Mouse (Mus musculus) hindbrain, embryonic 13.5 days (tissue): ENCODE data around the gene Scel. TPM values are rescaled to one million over a fixed set of nuclear protein-coding genes. Genes with fewer than 3 reads are reported as not detected.
A peak's percentile ranks its signal among the peaks of the same experiment; 100 is the strongest.

Experiments used
- ATAC-seq: fragments of 200-750 bp; cut with Nextera tagmentation; 2 replicates; pipeline ENCODE4 v1.8.0; 2017; ENCODE audit warnings: moderate TSS enrichment; ENCODE audit not compliant: low FRiP score
- H3K27ac ChIP-seq: fragments of 300-500 bp; sonication (generic); 2 replicates; pipeline ENCODE4 v1.5.1; 2015; ENCODE audit warnings: inconsistent platforms, mild to moderate bottlenecking, moderate library complexity
- H3K27me3 ChIP-seq: fragments of 300-500 bp; sonication (generic); 2 replicates; pipeline ENCODE4 v1.6.1; 2015; ENCODE audit warnings: mild to moderate bottlenecking, inconsistent platforms
- H3K36me3 ChIP-seq: fragments of 300-500 bp; sonication (generic); 2 replicates; pipeline ENCODE4 v1.6.1; 2015; ENCODE audit warnings: mild to moderate bottlenecking, inconsistent platforms
- H3K4me1 ChIP-seq: fragments of 300-500 bp; sonication (generic); replicated peaks from 2 replicates; pipeline ENCODE4 v1.6.1; 2015; ENCODE audit warnings: inconsistent platforms
- H3K4me2 ChIP-seq: fragments of 300-500 bp; sonication (generic); 2 replicates; pipeline ENCODE4 v1.6.1; 2015; ENCODE audit warnings: inconsistent platforms, mild to moderate bottlenecking, moderate library complexity
- H3K4me3 ChIP-seq: fragments of 300-500 bp; sonication (generic); 2 replicates; pipeline ENCODE4 v1.5.1; 2015; ENCODE audit warnings: mild to moderate bottlenecking, inconsistent platforms
- H3K9ac ChIP-seq: fragments of 300-500 bp; sonication (generic); 2 replicates; pipeline ENCODE4 v1.6.1; 2015; ENCODE audit warnings: mild to moderate bottlenecking, inconsistent platforms
- H3K9me3 ChIP-seq: fragments of 300-500 bp; sonication (generic); 2 replicates; pipeline ENCODE4 v1.6.1; 2016; ENCODE audit warnings: inconsistent platforms
- WGBS: fragments of 180-500 bp; shearing (Covaris S2); methylation state at CpG from one replicate; pipeline ENCODE4 v1.1.7; 2015; 5-methylcytosine and 5-hydroxymethylcytosine counted together
- polyA plus RNA-seq: library from polyadenylated mRNA; unstranded; fragments of >200 nt; fragmentation: Nextera tagmentation; extraction: Ambion mirVana; gene quantifications from 2 replicates; pipeline ENCODE4 v1.2.1, GENCODE M21; 2015

The Scel gene
- polyA plus RNA-seq, 1 experiment from 2014 or later, result 0.16 TPM

GRCm38 (mm10) chr14:103550921-103551320 is 37.8 kb downstream of the Scel start:
- no peaks in the 10 kb centered on the region for H3K36me3 ChIP-seq
- no peaks in the 10 kb centered on the region for H3K27me3 ChIP-seq
- peaks cover 16% of the 10 kb centered on the region; the same call in 1 of the 2 replicates for H3K4me1 ChIP-seq
- 81% methylated on average over 10 of the region's 10 CpGs for WGBS
- H3K4me2 ChIP-seq, result no peak overlapping the region
- H3K4me3 ChIP-seq, result no peak overlapping the region
- no peaks in the 10 kb centered on the region for H3K9me3 ChIP-seq
- H3K27ac ChIP-seq, result no peak overlapping the region
- no peak overlapping the region for H3K9ac ChIP-seq
- ATAC-seq, result no peak

GRCm38 (mm10) chr14:103551921-103552320 is 38.8 kb downstream of the Scel start:
- no peaks in the 10 kb centered on the region for H3K36me3 ChIP-seq
- H3K4me2 ChIP-seq, result no peak overlapping the region
- H3K27me3 ChIP-seq, result no peaks in the 10 kb centered on the region
- no peak overlapping the region for H3K4me3 ChIP-seq
- H3K9me3 ChIP-seq, result no peaks in the 10 kb centered on the region
- H3K9ac ChIP-seq, result no peak overlapping the region
- ATAC-seq, result no peak
- WGBS, result 59% methylated on average over 4 of the region's 4 CpGs
- H3K27ac ChIP-seq, result 0 out of 2 replicates have a peak overlapping the region, but pooled peaks have one; percentile 18
- peaks cover 11% of the 10 kb centered on the region for H3K4me1 ChIP-seq

GRCm38 (mm10) chr14:103552379-103552778 is 39.2 kb downstream of the Scel start:
- H3K9me3 ChIP-seq, result no peaks in the 10 kb centered on the region
- H3K27me3 ChIP-seq, result no peaks in the 10 kb centered on the region
- no peaks in the 10 kb centered on the region for H3K36me3 ChIP-seq
- H3K4me1 ChIP-seq, result peaks cover 11% of the 10 kb centered on the region
- 65% methylated on average over 4 of the region's 4 CpGs for WGBS
- no peak for ATAC-seq
- no peak overlapping the region for H3K27ac ChIP-seq
- no peak overlapping the region for H3K4me3 ChIP-seq
- H3K9ac ChIP-seq, result no peak overlapping the region
- no peak overlapping the region for H3K4me2 ChIP-seq

- WGBS, result 45% methylated on average over 5 of the region's 5 CpGs
These were observed 43.5 kb downstream of the Scel start for GRCm38 (mm10) chr14:103556609-103557008.

GRCm38 (mm10) chr14:103561383-103562096 is 48.4 kb downstream of the Scel start:
- Histone ChIP-seq H3K36me3 (no peaks in the 10 kb centered on the region), H3K9ac (no peak overlapping the region), H3K9me3 (no peaks in the 10 kb centered on the region), H3K4me2 (no peak overlapping the region), H3K27ac (no peak overlapping the region), H3K4me3 (no peak overlapping the region), H3K27me3 (no peaks in the 10 kb centered on the region), H3K4me1 (no peaks in the 10 kb centered on the region; the same call in 1 of the 2 replicates)
- WGBS, result 80% methylated on average over 8 of the region's 8 CpGs
- ATAC-seq, result no peak

More at GRCm38 (mm10) chr14:103556609-103557008, 43.5 kb downstream of the Scel start:
- no peaks in the 10 kb centered on the region for H3K36me3 ChIP-seq
- H3K9ac ChIP-seq, result no peak overlapping the region
- no peak overlapping the region for H3K27ac ChIP-seq
- no peak overlapping the region for H3K4me2 ChIP-seq
- no peak overlapping the region for H3K4me3 ChIP-seq
- peaks cover 11% of the 10 kb centered on the region for H3K4me1 ChIP-seq
- no peak for ATAC-seq
- no peaks in the 10 kb centered on the region for H3K9me3 ChIP-seq
- H3K27me3 ChIP-seq, result no peaks in the 10 kb centered on the region

GRCm38 (mm10) chr14:103567957-103568356 is 54.8 kb downstream of the Scel start:
- H3K4me1 ChIP-seq, result no peaks in the 10 kb centered on the region
- no peak overlapping the region; the same call in 1 of the 2 replicates for H3K27ac ChIP-seq
- ATAC-seq, result no peak

GRCm38 (mm10) chr14:103568433-103568832 is 55.3 kb downstream of the Scel start:
- H3K27ac ChIP-seq, result no peak overlapping the region
- 86% methylated on average over 2 of the region's 2 CpGs for WGBS
- no peaks in the 10 kb centered on the region for H3K36me3 ChIP-seq
- no peaks in the 10 kb centered on the region for H3K4me1 ChIP-seq
- H3K9me3 ChIP-seq, result no peaks in the 10 kb centered on the region
- no peaks in the 10 kb centered on the region for H3K27me3 ChIP-seq
- no peak overlapping the region for H3K4me2 ChIP-seq
- H3K4me3 ChIP-seq, result no peak overlapping the region
- ATAC-seq, result no peak
- no peak overlapping the region for H3K9ac ChIP-seq

More at GRCm38 (mm10) chr14:103567957-103568356, 54.8 kb downstream of the Scel start:
- H3K4me3 ChIP-seq, result no peak overlapping the region
- H3K27me3 ChIP-seq, result no peaks in the 10 kb centered on the region
- no peak overlapping the region for H3K4me2 ChIP-seq
- H3K9ac ChIP-seq, result no peak overlapping the region
- no peaks in the 10 kb centered on the region for H3K36me3 ChIP-seq
- 41% methylated on average over 1 of the region's 1 CpGs for WGBS
- H3K9me3 ChIP-seq, result no peaks in the 10 kb centered on the region

- Histone ChIP-seq H3K4me3 (no peak overlapping the region), H3K9me3 (no peaks in the 10 kb centered on the region), H3K9ac (no peak overlapping the region), H3K27ac (no peak overlapping the region), H3K4me1 (no peaks in the 10 kb centered on the region), H3K27me3 (no peaks in the 10 kb centered on the region), H3K36me3 (no peaks in the 10 kb centered on the region), H3K4me2 (no peak overlapping the region)
- WGBS, result 85% methylated on average over 13 of the region's 13 CpGs
- ATAC-seq, result no peak
These were observed 58.6 kb downstream of the Scel start for GRCm38 (mm10) chr14:103571598-103572320.

GRCm38 (mm10) chr14:103575854-103576253 is 62.7 kb downstream of the Scel start:
- Histone ChIP-seq H3K9ac (no peak overlapping the region), H3K4me1 (no peaks in the 10 kb centered on the region), H3K9me3 (no peaks in the 10 kb centered on the region), H3K27me3 (no peaks in the 10 kb centered on the region), H3K4me3 (no peak overlapping the region), H3K4me2 (no peak overlapping the region), H3K27ac (no peak overlapping the region), H3K36me3 (no peaks in the 10 kb centered on the region)
- ATAC-seq, result no peak
- 92% methylated on average over 7 of the region's 7 CpGs for WGBS

- no peak overlapping the region for H3K27ac ChIP-seq
- H3K4me2 ChIP-seq, result no peak overlapping the region
- no peak for ATAC-seq
- no peak overlapping the region for H3K9ac ChIP-seq
- H3K27me3 ChIP-seq, result no peaks in the 10 kb centered on the region
- H3K9me3 ChIP-seq, result no peaks in the 10 kb centered on the region
- H3K4me3 ChIP-seq, result no peak overlapping the region
- H3K36me3 ChIP-seq, result no peaks in the 10 kb centered on the region
- H3K4me1 ChIP-seq, result no peaks in the 10 kb centered on the region
These were observed 63.9 kb downstream of the Scel start for GRCm38 (mm10) chr14:103577011-103577410.

- H3K27ac ChIP-seq, result no peak overlapping the region
- no peaks in the 10 kb centered on the region for H3K36me3 ChIP-seq
- H3K4me3 ChIP-seq, result no peak overlapping the region
- no peaks in the 10 kb centered on the region for H3K27me3 ChIP-seq
- H3K4me1 ChIP-seq, result no peaks in the 10 kb centered on the region; the same call in 1 of the 2 replicates
- no peak overlapping the region for H3K9ac ChIP-seq
- no peaks in the 10 kb centered on the region for H3K9me3 ChIP-seq
- WGBS, result 45% methylated on average over 4 of the region's 4 CpGs
- ATAC-seq, result no peak
- no peak overlapping the region for H3K4me2 ChIP-seq
These were observed 73.5 kb downstream of the Scel start for GRCm38 (mm10) chr14:103586662-103587061.

GRCm38 (mm10) chr14:103587208-103587900 is 74.2 kb downstream of the Scel start:
- Histone ChIP-seq H3K4me1 (no peaks in the 10 kb centered on the region; the same call in 1 of the 2 replicates), H3K36me3 (no peaks in the 10 kb centered on the region), H3K4me2 (no peak overlapping the region), H3K9ac (no peak overlapping the region), H3K9me3 (no peaks in the 10 kb centered on the region), H3K4me3 (no peak overlapping the region), H3K27ac (no peak overlapping the region), H3K27me3 (no peaks in the 10 kb centered on the region)
- no peak for ATAC-seq
- 58% methylated on average over 10 of the region's 10 CpGs for WGBS
